Mouse (Mus musculus) MEL (cell line): ENCODE data around the gene Gm26566. TPM values are rescaled to one million over a fixed set of nuclear protein-coding genes. Genes with fewer than 3 reads are reported as not detected.

Experiments used
- DNase-seq: peaks from one replicate; pipeline ENCODE4 v3.0.0; 2011; ENCODE audit warnings: low read depth, low spot score
- H3K27ac ChIP-seq: 2 replicates; pipeline ENCODE4 v1.5.1; 2012; ENCODE audit warnings: low read depth, mild to moderate bottlenecking, control low read depth, low read length, moderate library complexity; ENCODE audit not compliant: control insufficient read depth
- H3K27me3 ChIP-seq, 2 experiments: fragments of 150-350 bp in 1 of 2; sonication (generic) in 1 of 2; 2 replicates each; pipeline ENCODE4 v1.6.1; 2012; ENCODE audit warnings: low read length in 2 of 2, mild to moderate bottlenecking in 2 of 2, improper control_type of control experiment in 1 of 2, moderate library complexity in 1 of 2; ENCODE audit not compliant: insufficient read depth in 2 of 2, control insufficient read depth in 1 of 2
- H3K36me3 ChIP-seq, 2 experiments: 2 replicates each; pipeline ENCODE4 v1.6.1; 2012 to 2014; ENCODE audit warnings: low read length in 2 of 2, improper control_type of control experiment in 1 of 2, inconsistent platforms in 1 of 2, mild to moderate bottlenecking in 1 of 2; ENCODE audit not compliant: insufficient read depth in 2 of 2, control insufficient read depth in 1 of 2
- H3K4me1 ChIP-seq, 2 experiments: fragments of 150-350 bp in 1 of 2; sonication (generic) in 1 of 2; 2 replicates each; pipeline ENCODE4 v1.6.1; 2012; ENCODE audit warnings: low read length in 2 of 2, improper control_type of control experiment in 1 of 2, mild to moderate bottlenecking in 1 of 2; ENCODE audit not compliant: insufficient read depth in 2 of 2, control insufficient read depth in 1 of 2
- H3K4me3 ChIP-seq, 2 experiments: fragments of 150-350 bp in 1 of 2; sonication (generic) in 1 of 2; 2 replicates each; pipeline ENCODE4 v1.5.1; 2012; ENCODE audit warnings: low read depth in 2 of 2, low read length in 2 of 2, mild to moderate bottlenecking in 2 of 2, moderate library complexity in 2 of 2, control low read depth in 1 of 2, improper control_type of control experiment in 1 of 2; ENCODE audit not compliant: control insufficient read depth in 1 of 2, insufficient read depth in 1 of 2
- H3K79me2 ChIP-seq: 2 replicates; pipeline ENCODE4 v1.6.1; 2012; ENCODE audit warnings: mild to moderate bottlenecking, low read length, moderate library complexity; ENCODE audit not compliant: control insufficient read depth, poor library complexity, insufficient read depth
- H3K9ac ChIP-seq: 2 replicates; pipeline ENCODE4 v1.6.1; 2012; ENCODE audit warnings: low read depth, mild to moderate bottlenecking, control low read depth, low read length, moderate library complexity; ENCODE audit not compliant: control insufficient read depth, poor library complexity, severe bottlenecking
- H3K9me3 ChIP-seq: fragments of 150-350 bp; sonication (generic); replicated peaks from 2 replicates; pipeline ENCODE4 v1.6.1; 2012; ENCODE audit warnings: mild to moderate bottlenecking, low read length, improper control_type of control experiment, moderate library complexity; ENCODE audit not compliant: insufficient read depth
- CHD1 ChIP-seq: IDR thresholded peaks from 2 replicates; pipeline ENCODE4 v1.6.1; 2012; ENCODE audit warnings: low read depth, mild to moderate bottlenecking, inconsistent platforms, low read length, improper control_type of control experiment
- CTCF ChIP-seq, 3 experiments: IDR thresholded peaks in 2 of 3; conservative IDR thresholded peaks in 1 of 3; 2 replicates each; pipeline ENCODE4 v1.5.1; 2011 to 2012; ENCODE audit warnings: low read length in 3 of 3, low read depth in 2 of 3, mild to moderate bottlenecking in 2 of 3, improper control_type of control experiment in 1 of 3, inconsistent platforms in 1 of 3, mixed read lengths in 1 of 3, moderate library complexity in 1 of 3; ENCODE audit not compliant: control insufficient read depth in 1 of 3, insufficient read depth in 1 of 3, poor library complexity in 1 of 3, severe bottlenecking in 1 of 3
- EP300 ChIP-seq, 2 experiments: IDR thresholded peaks; 2 replicates each; pipeline ENCODE4 v1.6.1; 2011; ENCODE audit warnings: improper control_type of control experiment in 2 of 2, low read length in 2 of 2, low read depth in 1 of 2, mild to moderate bottlenecking in 1 of 2
- ETS1 ChIP-seq: IDR thresholded peaks from 2 replicates; pipeline ENCODE4 v1.6.1; 2012; ENCODE audit warnings: low read depth, mild to moderate bottlenecking, inconsistent platforms, low read length, improper control_type of control experiment, moderate library complexity
- GATA1 ChIP-seq: IDR thresholded peaks from 2 replicates; pipeline ENCODE4 v1.6.1; 2011; ENCODE audit warnings: low read depth, low read length, improper control_type of control experiment
- HCFC1 ChIP-seq: IDR thresholded peaks from 2 replicates; pipeline ENCODE4 v1.6.1; 2012; ENCODE audit warnings: low read depth, mild to moderate bottlenecking, inconsistent platforms, low read length, improper control_type of control experiment, moderate library complexity
- JUND ChIP-seq: IDR thresholded peaks from 2 replicates; pipeline ENCODE4 v1.6.1; 2011; ENCODE audit warnings: low read depth, mild to moderate bottlenecking, improper control_type of control experiment, low read length
- MAFK ChIP-seq: IDR thresholded peaks from 2 replicates; pipeline ENCODE4 v1.6.1; 2011; ENCODE audit warnings: low read depth, mild to moderate bottlenecking, low read length, improper control_type of control experiment, borderline replicate concordance
- MAZ ChIP-seq: IDR thresholded peaks from 2 replicates; pipeline ENCODE4 v1.6.1; 2012; ENCODE audit warnings: low read depth, mild to moderate bottlenecking, inconsistent platforms, low read length, improper control_type of control experiment
- MYB ChIP-seq: IDR thresholded peaks from 2 replicates; pipeline ENCODE4 v1.6.1; 2011; ENCODE audit warnings: mild to moderate bottlenecking, low read depth, low read length, improper control_type of control experiment
- NELFE ChIP-seq: IDR thresholded peaks from 2 replicates; pipeline ENCODE4 v1.6.1; 2011; ENCODE audit warnings: low read depth, low read length, improper control_type of control experiment
- POLR2A ChIP-seq, 2 experiments: IDR thresholded peaks; 2 replicates each; pipeline ENCODE4 v1.6.1; 2011 to 2012; ENCODE audit warnings: low read length in 2 of 2, mild to moderate bottlenecking in 2 of 2, control low read depth in 1 of 2, improper control_type of control experiment in 1 of 2, low read depth in 1 of 2, moderate library complexity in 1 of 2; ENCODE audit not compliant: control insufficient read depth in 1 of 2, insufficient read depth in 1 of 2, poor library complexity in 1 of 2
- POLR2AphosphoS2 ChIP-seq: IDR thresholded peaks from 2 replicates; pipeline ENCODE4 v1.6.1; 2011; ENCODE audit warnings: low read length, improper control_type of control experiment
- POLR2AphosphoS5 ChIP-seq: IDR thresholded peaks from 2 replicates; pipeline ENCODE4 v1.6.1; 2012; ENCODE audit warnings: low read depth, borderline replicate concordance, mild to moderate bottlenecking, inconsistent platforms, low read length, moderate library complexity, mixed read lengths
- RAD21 ChIP-seq: IDR thresholded peaks from 2 replicates; pipeline ENCODE4 v1.6.1; 2011; ENCODE audit warnings: mild to moderate bottlenecking, low read depth, low read length, improper control_type of control experiment
- RCOR1 ChIP-seq: IDR thresholded peaks from 2 replicates; pipeline ENCODE4 v1.6.1; 2012; ENCODE audit warnings: low read depth, mild to moderate bottlenecking, inconsistent platforms, low read length, improper control_type of control experiment
- SIN3A ChIP-seq: IDR thresholded peaks from 2 replicates; pipeline ENCODE4 v1.6.1; 2012; ENCODE audit warnings: low read length, improper control_type of control experiment, inconsistent platforms
- SMC3 ChIP-seq: IDR thresholded peaks from 2 replicates; pipeline ENCODE4 v1.6.1; 2011; ENCODE audit warnings: low read depth, low read length, improper control_type of control experiment
- TBP ChIP-seq: IDR thresholded peaks from 2 replicates; pipeline ENCODE4 v1.8.0; 2011; ENCODE audit warnings: low read depth, low read length, improper control_type of control experiment
- TCF12 ChIP-seq: IDR thresholded peaks from 2 replicates; pipeline ENCODE4 v1.6.1; 2014; ENCODE audit warnings: low read depth, mild to moderate bottlenecking, inconsistent platforms, low read length, improper control_type of control experiment, moderate library complexity
- UBTF ChIP-seq: IDR thresholded peaks from 2 replicates; pipeline ENCODE4 v1.6.1; 2012; ENCODE audit warnings: low read depth, mild to moderate bottlenecking, inconsistent platforms, low read length, improper control_type of control experiment, moderate library complexity, borderline replicate concordance; ENCODE audit not compliant: insufficient read depth
- USF2 ChIP-seq, 2 experiments: IDR thresholded peaks; 2 replicates each; pipeline ENCODE4 v1.6.1; 2011 to 2012; ENCODE audit warnings: improper control_type of control experiment in 2 of 2, low read length in 2 of 2, borderline replicate concordance in 1 of 2, inconsistent platforms in 1 of 2, low read depth in 1 of 2, mild to moderate bottlenecking in 1 of 2; ENCODE audit not compliant: insufficient read depth in 1 of 2
- ZC3H11A ChIP-seq: IDR thresholded peaks from 2 replicates; pipeline ENCODE4 v1.6.1; 2012; ENCODE audit warnings: low read depth, mild to moderate bottlenecking, inconsistent platforms, low read length, improper control_type of control experiment
- ZNF384 ChIP-seq: IDR thresholded peaks from 2 replicates; pipeline ENCODE4 v1.6.1; 2012; ENCODE audit warnings: low read depth, mild to moderate bottlenecking, inconsistent platforms, low read length, improper control_type of control experiment
- polyA plus RNA-seq, 2 experiments: library from polyadenylated mRNA; stranded (reverse) in 1 of 2; unstranded in 1 of 2; fragments of >175 nt in 1 of 2; fragments of >200 nt in 1 of 2; gene quantifications; 2 replicates each; pipeline versions ENCODE4 v1.2.1 to v1.2.4; 2012; ENCODE audit warnings: low replicate concordance in 2 of 2, low read depth in 1 of 2; ENCODE audit not compliant: insufficient read length in 2 of 2, insufficient read depth in 1 of 2, missing spikeins in 1 of 2
- total RNA-seq: library from RNA; depleted of rRNA; stranded (reverse); fragments of 300-350 nt; gene quantifications from 2 replicates; pipeline ENCODE4 v1.2.3, GENCODE M21; 2012

The Gm26566 gene
- total and polyA plus RNA-seq, 3 experiments: 0.40 to 9.8 TPM; not detected in 1

GRCm38 (mm10) chr4:88680362-88680761 lies 41.2 kb upstream of the Gm26566 start:
- H3K27ac ChIP-seq: no peak overlapping the region
- no peak overlapping the region for H3K4me3 ChIP-seq
- no peak overlapping the region for H3K9ac ChIP-seq
- no peaks in the 10 kb centered on the region for H3K4me1 ChIP-seq
- no peaks in the 10 kb centered on the region for H3K79me2 ChIP-seq
- TF ChIP-seq ZC3H11A (peak; percentile 50), SMC3 (peak; percentile 66), CTCF (IDR thresholded peaks at IDR 0.05 in 2 of 3, conservative IDR thresholded peaks at IDR 0.05 in 1 of 3; ENCODE audit: control insufficient read depth in 1 of 3, insufficient read depth in 1 of 3, low read depth in 2 of 3, low read length in 3 of 3, poor library complexity in 1 of 3, severe bottlenecking in 1 of 3) (peak; percentile 24 to 76 (median 52); a peak in 5 of 6 replicates), RAD21 (peak; percentile 62), NELFE (no peak)
- no peaks in the 10 kb centered on the region for H3K9me3 ChIP-seq
- peaks cover 0 to 6% of the 10 kb centered on the region in 2 experiments; a peak in 2 of 4 replicates for H3K36me3 ChIP-seq
- peak; percentile 62 for DNase-seq
- H3K27me3 ChIP-seq: peaks cover 0 to 2% of the 10 kb centered on the region in 2 experiments; a peak in 2 of 4 replicates

GRCm38 (mm10) chr4:88681353-88681752 lies 40.3 kb upstream of the Gm26566 start:
- Histone ChIP-seq H3K4me3 (no peak overlapping the region), H3K27me3 (peaks cover 0 to 2% of the 10 kb centered on the region in 2 experiments; a peak in 2 of 4 replicates), H3K9ac (no peak overlapping the region)
- TF ChIP-seq ETS1: peak; percentile 70; the same call in 1 of the 2 replicates
- peak; percentile 54; the same call in 1 of the 2 replicates for TF ChIP-seq GATA1
- TF ChIP-seq TBP: no peak
- TF ChIP-seq EP300 (IDR thresholded peaks at IDR 0.05; ENCODE audit: low read depth in 1 of 2, low read length in 2 of 2): peak; percentile 16 to 26; a peak in 1 of 4 replicates
- TF ChIP-seq, all 39 proteins: peak for 3
- H3K9me3 ChIP-seq: no peaks in the 10 kb centered on the region
- H3K36me3 ChIP-seq: peaks cover 0 to 6% of the 10 kb centered on the region in 2 experiments; a peak in 2 of 4 replicates
- peak; percentile 48 for DNase-seq
- no peaks in the 10 kb centered on the region for H3K79me2 ChIP-seq
- H3K27ac ChIP-seq: no peak overlapping the region
- H3K4me1 ChIP-seq: no peaks in the 10 kb centered on the region

GRCm38 (mm10) chr4:88683812-88684211 lies 37.8 kb upstream of the Gm26566 start, which contains the start of gene Ifna2:
TSS of gene Ifna2 (minus strand) at chr4:88683912.
- Histone ChIP-seq H3K4me1 (no peaks in the 10 kb centered on the region), H3K36me3 (peaks cover 0 to 6% of the 10 kb centered on the region in 2 experiments; a peak in 2 of 4 replicates)
- no peak for DNase-seq
- TF ChIP-seq JUND (no peak), POLR2AphosphoS2 (no peak), TCF12 (no peak), CTCF (IDR thresholded peaks at IDR 0.05 in 2 of 3, conservative IDR thresholded peaks at IDR 0.05 in 1 of 3; ENCODE audit: control insufficient read depth in 1 of 3, insufficient read depth in 1 of 3, low read depth in 2 of 3, low read length in 3 of 3, poor library complexity in 1 of 3, severe bottlenecking in 1 of 3) (no peak), USF2 (IDR thresholded peaks at IDR 0.05; ENCODE audit: borderline replicate concordance in 1 of 2, insufficient read depth in 1 of 2, low read depth in 1 of 2, low read length in 2 of 2) (no peak), MAZ (no peak), RCOR1 (no peak), MAFK (no peak), SIN3A (no peak), HCFC1 (no peak), POLR2AphosphoS5 (no peak), UBTF (no peak), MYB (no peak), ZNF384 (no peak), CHD1 (no peak), ETS1 (no peak), POLR2A (IDR thresholded peaks at IDR 0.05; ENCODE audit: control insufficient read depth in 1 of 2, insufficient read depth in 1 of 2, low read depth in 1 of 2, low read length in 2 of 2, poor library complexity in 1 of 2) (no peak)
- TF ChIP-seq, all 39 proteins: peak for 0
- no peak within 1 kb of the TSS for H3K27ac ChIP-seq
- H3K4me3 ChIP-seq: no peak within 1 kb of the TSS
- no peak within 1 kb of the TSS for H3K9ac ChIP-seq
- H3K27me3 ChIP-seq: peaks cover 2 to 3% of the 10 kb centered on the region in 2 experiments; a peak in 3 of 4 replicates
- H3K9me3 ChIP-seq: no peaks in the 10 kb centered on the region
- H3K79me2 ChIP-seq: no peaks in the 10 kb centered on the region
